Mouse (Mus musculus) stomach, embryonic 16.5 days (tissue): ENCODE measurements at regions not wholly inside any gene's neighbourhood (a gene's known extent, or its start where the extent isn't known, plus 50 kb on each side); places are given as distances from the start of the nearest gene placed in this dataset.

Experiments used
- ATAC-seq: fragments of 200-750 bp; cut with Nextera tagmentation; 2 replicates; pipeline ENCODE4 v1.8.0; 2017; ENCODE audit warnings: moderate number of reproducible peaks, moderate TSS enrichment; ENCODE audit not compliant: insufficient read depth, low FRiP score
- H3K27ac ChIP-seq: fragments of 300-500 bp; sonication (generic); 2 replicates; pipeline ENCODE4 v1.5.1; 2014; ENCODE audit warnings: low read length
- H3K27me3 ChIP-seq: fragments of 300-500 bp; sonication (generic); 2 replicates; pipeline ENCODE4 v1.6.1; 2014; ENCODE audit warnings: low read length, control low read depth, mixed read lengths; ENCODE audit not compliant: control insufficient read depth, insufficient read depth
- H3K36me3 ChIP-seq: fragments of 300-500 bp; sonication (generic); 2 replicates; pipeline ENCODE4 v1.6.1; 2014; ENCODE audit warnings: low read length; ENCODE audit not compliant: control insufficient read depth, insufficient read depth
- H3K4me1 ChIP-seq: fragments of 300-500 bp; sonication (generic); 2 replicates; pipeline ENCODE4 v1.6.1; 2014; ENCODE audit warnings: low read length, control low read depth, mixed read lengths; ENCODE audit not compliant: control insufficient read depth, insufficient read depth
- H3K4me2 ChIP-seq: fragments of 300-500 bp; sonication (generic); 2 replicates; pipeline ENCODE4 v1.6.1; 2014; ENCODE audit warnings: low read depth, low read length, mixed read lengths
- H3K4me3 ChIP-seq: fragments of 300-500 bp; sonication (generic); replicated peaks from 2 replicates; pipeline ENCODE4 v1.5.1; 2014; ENCODE audit warnings: mild to moderate bottlenecking, low read length
- H3K9ac ChIP-seq: fragments of 300-500 bp; sonication (generic); 2 replicates; pipeline ENCODE4 v1.6.1; 2014; ENCODE audit warnings: low read length
- H3K9me3 ChIP-seq: fragments of 300-500 bp; sonication (generic); replicated peaks from 2 replicates; pipeline ENCODE4 v1.6.1; 2016; ENCODE audit warnings: low read length, control low read depth; ENCODE audit not compliant: control insufficient read depth
- WGBS: fragments of 180-500 bp; shearing (Covaris S2); extraction: QIAGEN DNeasy Blood & Tissue Kit; methylation state at CpG from one replicate; pipeline ENCODE4 v1.1.7; 2014; 5-methylcytosine and 5-hydroxymethylcytosine counted together

DNA sequence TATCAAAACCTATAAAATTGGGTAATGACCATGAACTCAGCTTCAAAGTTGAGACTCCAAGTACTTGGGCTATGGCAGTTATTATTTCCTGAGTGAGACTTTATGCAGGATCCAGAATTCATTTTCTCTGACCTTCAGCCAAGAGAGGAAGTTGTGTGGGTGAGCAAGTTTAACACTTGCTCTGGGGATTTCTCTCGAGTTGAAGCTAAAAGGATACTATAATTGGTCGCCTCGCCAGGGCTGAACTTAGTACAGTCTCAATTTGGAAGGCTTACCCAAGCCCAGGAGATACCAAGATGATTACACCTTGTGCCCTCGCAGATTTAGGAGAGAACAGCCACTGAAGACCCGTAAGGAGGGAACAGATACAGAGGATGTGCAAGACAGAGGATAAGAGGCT lies 570.4 kb upstream of the Atp2b1 start:
- H3K9ac ChIP-seq: no peak overlapping the region
- no peaks in the 10 kb centered on the region for H3K36me3 ChIP-seq
- H3K27ac ChIP-seq: no peak overlapping the region
- H3K9me3 ChIP-seq: no peaks in the 10 kb centered on the region
- WGBS: 77% methylated on average over 5 of the region's 5 CpGs
- ATAC-seq: no peak
- H3K27me3 ChIP-seq: no peaks in the 10 kb centered on the region
- no peak overlapping the region for H3K4me3 ChIP-seq
- H3K4me1 ChIP-seq: no peaks in the 10 kb centered on the region
- no peak overlapping the region for H3K4me2 ChIP-seq

GRCm38 (mm10) chr10:98349466-98349865 lies 564.7 kb upstream of the Atp2b1 start:
- no peak overlapping the region for H3K9ac ChIP-seq
- no peaks in the 10 kb centered on the region for H3K36me3 ChIP-seq
- H3K4me1 ChIP-seq: no peaks in the 10 kb centered on the region
- WGBS: 43% methylated on average over 5 of the region's 5 CpGs
- H3K9me3 ChIP-seq: no peaks in the 10 kb centered on the region
- ATAC-seq: peak; percentile 50; the same call in 1 of the 2 replicates
- no peak overlapping the region for H3K4me3 ChIP-seq
- no peaks in the 10 kb centered on the region for H3K27me3 ChIP-seq
- H3K4me2 ChIP-seq: no peak overlapping the region
- peak overlapping the region; percentile 50 for H3K27ac ChIP-seq

DNA sequence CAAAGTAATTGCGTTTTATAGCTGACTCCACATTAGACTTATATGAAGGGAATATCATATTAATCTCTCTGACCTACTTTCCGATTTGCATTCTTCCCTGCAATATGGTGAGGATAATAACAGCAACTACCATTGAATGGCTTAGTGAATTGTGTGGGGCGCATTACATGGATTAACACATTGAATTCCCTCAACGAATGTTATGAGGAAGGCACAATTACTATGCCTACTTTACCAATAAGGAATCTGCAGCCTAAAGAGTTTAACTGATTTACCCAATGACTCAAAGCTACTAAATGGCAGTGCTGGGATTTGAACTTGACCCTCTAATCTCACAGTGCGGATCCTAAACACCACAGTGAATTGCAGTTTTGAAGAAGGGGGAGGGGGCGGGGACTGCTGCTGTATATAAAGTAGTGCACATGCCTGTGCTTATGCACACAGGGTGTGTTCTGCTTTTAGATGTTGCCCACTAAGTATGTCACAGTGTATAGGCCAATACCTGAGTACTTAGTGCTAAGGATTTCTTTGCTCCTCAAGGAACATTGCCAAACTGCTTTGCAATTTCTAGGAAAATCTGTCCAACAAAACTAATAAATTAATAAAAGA lies 563.8 kb upstream of the Atp2b1 start:
- H3K9ac ChIP-seq: no peak overlapping the region
- no peaks in the 10 kb centered on the region for H3K36me3 ChIP-seq
- H3K4me2 ChIP-seq: no peak overlapping the region
- no peaks in the 10 kb centered on the region for H3K27me3 ChIP-seq
- H3K27ac ChIP-seq: no peak overlapping the region
- H3K9me3 ChIP-seq: no peaks in the 10 kb centered on the region
- no peak for ATAC-seq
- no peaks in the 10 kb centered on the region for H3K4me1 ChIP-seq
- no peak overlapping the region for H3K4me3 ChIP-seq
- 88% methylated on average over 6 of the region's 6 CpGs for whole genome bisulfite sequencing

DNA sequence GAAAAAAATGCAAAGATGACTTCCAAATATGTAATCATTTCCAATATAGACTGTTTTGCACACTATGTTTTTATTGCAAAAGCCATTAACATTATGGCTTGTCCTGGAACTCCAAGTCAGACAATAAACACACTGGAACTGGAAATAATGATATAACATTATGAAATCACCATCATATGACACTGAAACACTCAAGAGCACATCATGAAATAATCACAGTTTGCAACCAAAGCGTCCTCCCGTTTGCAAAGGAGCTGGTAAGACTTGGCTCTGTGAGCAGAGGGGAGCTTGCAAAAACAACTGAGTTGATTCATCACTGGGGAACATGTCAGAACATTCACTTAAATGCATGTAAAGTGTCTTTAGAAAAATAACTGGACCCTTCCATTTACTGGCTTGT lies 562.1 kb upstream of the Atp2b1 start:
- no peak overlapping the region for H3K9ac ChIP-seq
- no peaks in the 10 kb centered on the region for H3K36me3 ChIP-seq
- WGBS: 64% methylated on average over 2 of the region's 2 CpGs
- H3K27ac ChIP-seq: no peak overlapping the region
- ATAC-seq: no peak
- no peak overlapping the region for H3K4me2 ChIP-seq
- no peak overlapping the region for H3K4me3 ChIP-seq
- H3K27me3 ChIP-seq: no peaks in the 10 kb centered on the region
- H3K9me3 ChIP-seq: no peaks in the 10 kb centered on the region
- no peaks in the 10 kb centered on the region for H3K4me1 ChIP-seq

DNA sequence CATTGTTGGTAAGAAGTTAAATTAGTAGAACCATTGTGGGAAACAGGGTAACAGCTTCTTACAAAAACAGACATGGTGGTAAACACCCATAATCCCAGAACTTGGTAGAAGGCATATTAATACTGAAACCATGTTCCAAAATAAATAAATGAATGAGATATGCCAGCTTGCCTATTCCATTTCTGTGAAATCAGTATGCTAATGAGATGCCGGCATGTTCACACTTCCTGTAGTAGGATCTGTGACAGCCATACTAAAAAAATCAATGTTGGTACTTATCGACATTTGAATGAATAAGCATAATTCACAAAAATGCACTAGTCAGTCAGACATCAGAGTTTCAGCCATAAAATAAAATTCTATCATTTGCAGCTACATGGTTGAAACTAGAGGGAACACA lies 559.7 kb upstream of the Atp2b1 start:
- Histone ChIP-seq H3K4me3 (no peak overlapping the region), H3K36me3 (no peaks in the 10 kb centered on the region), H3K9ac (no peak overlapping the region), H3K27me3 (no peaks in the 10 kb centered on the region), H3K4me2 (no peak overlapping the region), H3K4me1 (no peaks in the 10 kb centered on the region), H3K9me3 (no peaks in the 10 kb centered on the region), H3K27ac (no peak overlapping the region)
- 90% methylated on average over 2 of the region's 2 CpGs for WGBS
- no peak for ATAC-seq

DNA sequence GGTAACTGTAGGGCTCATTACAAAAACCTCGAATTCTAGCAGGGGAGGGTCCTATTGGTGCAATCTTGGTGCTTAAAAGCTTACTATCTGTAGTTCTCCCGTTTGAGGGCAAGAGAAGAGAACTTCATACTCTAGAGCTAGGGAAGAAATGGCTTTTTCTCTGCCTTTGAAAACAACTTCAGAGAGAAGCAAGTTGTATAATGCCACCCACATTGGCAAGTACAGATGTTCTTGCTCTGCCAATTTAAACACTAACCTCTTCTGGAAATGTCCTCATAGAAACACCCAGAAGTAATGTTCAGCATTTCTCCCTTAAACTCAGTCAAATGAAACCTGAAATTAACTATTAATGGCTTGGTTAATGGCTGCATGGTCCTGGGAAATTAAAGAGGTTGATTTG lies 549.6 kb upstream of the Atp2b1 start:
- Histone ChIP-seq H3K4me1 (no peaks in the 10 kb centered on the region), H3K9ac (no peak overlapping the region), H3K27ac (no peak overlapping the region), H3K36me3 (no peaks in the 10 kb centered on the region), H3K4me3 (no peak overlapping the region), H3K4me2 (no peak overlapping the region), H3K27me3 (no peaks in the 10 kb centered on the region), H3K9me3 (no peaks in the 10 kb centered on the region)
- ATAC-seq: no peak
- WGBS: 75% methylated on average over 2 of the region's 2 CpGs

DNA sequence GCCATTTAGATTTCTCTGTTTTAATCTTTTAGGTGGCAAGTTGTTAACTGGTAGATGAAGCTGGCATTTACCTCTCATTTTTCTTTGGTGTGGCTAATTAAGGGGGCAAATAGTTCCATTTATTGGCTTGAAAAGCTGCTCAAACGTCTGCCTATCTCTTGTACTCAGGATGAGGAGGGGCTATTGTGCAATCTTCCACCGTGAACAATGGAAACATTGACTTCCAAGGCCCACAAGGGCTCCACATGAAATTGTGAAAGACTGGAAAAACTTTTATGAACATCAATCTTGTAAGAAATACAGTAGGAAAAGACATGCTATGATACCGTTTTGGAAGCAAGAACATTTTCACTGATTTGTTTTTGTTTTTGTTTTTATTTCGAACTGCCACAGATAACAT lies 541.6 kb upstream of the Atp2b1 start:
- Histone ChIP-seq H3K27me3 (no peaks in the 10 kb centered on the region), H3K4me2 (no peak overlapping the region), H3K9ac (no peak overlapping the region), H3K4me3 (no peak overlapping the region), H3K4me1 (no peaks in the 10 kb centered on the region), H3K9me3 (no peaks in the 10 kb centered on the region), H3K36me3 (no peaks in the 10 kb centered on the region), H3K27ac (no peak overlapping the region)
- 63% methylated on average over 4 of the region's 4 CpGs for WGBS
- ATAC-seq: no peak

GRCm38 (mm10) chr10:98373314-98373713 lies 540.9 kb upstream of the Atp2b1 start:
- Histone ChIP-seq H3K27me3 (no peaks in the 10 kb centered on the region), H3K4me1 (no peaks in the 10 kb centered on the region), H3K36me3 (no peaks in the 10 kb centered on the region), H3K4me3 (no peak overlapping the region), H3K4me2 (no peak overlapping the region), H3K9me3 (no peaks in the 10 kb centered on the region), H3K27ac (no peak overlapping the region), H3K9ac (no peak overlapping the region)
- ATAC-seq: no peak
- WGBS: 74% methylated on average over 3 of the region's 3 CpGs

DNA sequence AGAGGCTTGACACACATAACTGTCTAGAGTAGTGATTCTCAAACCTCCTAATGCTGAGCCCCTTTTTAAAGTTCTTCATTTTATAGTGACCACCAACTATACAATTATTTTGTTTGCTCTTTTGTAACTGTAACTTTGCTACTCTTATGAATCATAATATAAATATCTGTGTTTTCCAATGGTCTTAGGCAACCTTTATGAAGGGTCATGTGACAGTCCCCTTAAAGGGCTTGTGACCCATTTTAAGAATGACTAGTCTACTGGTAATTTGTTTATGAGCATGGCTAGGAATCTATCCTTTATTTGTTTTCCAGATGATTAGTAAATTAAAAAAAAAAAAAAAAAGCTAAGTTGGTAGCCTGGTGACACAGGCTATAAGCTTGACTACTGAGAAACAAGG lies 539.5 kb upstream of the Atp2b1 start:
- no peaks in the 10 kb centered on the region for H3K9me3 ChIP-seq

GRCm38 (mm10) chr10:98388543-98388942 lies 525.7 kb upstream of the Atp2b1 start:
- Histone ChIP-seq H3K9ac (no peak overlapping the region), H3K4me3 (no peak overlapping the region), H3K27me3 (no peaks in the 10 kb centered on the region), H3K4me1 (no peaks in the 10 kb centered on the region), H3K4me2 (no peak overlapping the region), H3K27ac (no peak overlapping the region), H3K36me3 (no peaks in the 10 kb centered on the region), H3K9me3 (no peaks in the 10 kb centered on the region)
- ATAC-seq: no peak

More for the DNA sequence above, 539.5 kb upstream of the Atp2b1 start:
- Histone ChIP-seq H3K27ac (no peak overlapping the region), H3K4me1 (no peaks in the 10 kb centered on the region), H3K4me2 (no peak overlapping the region), H3K36me3 (no peaks in the 10 kb centered on the region), H3K4me3 (no peak overlapping the region), H3K9ac (no peak overlapping the region), H3K27me3 (no peaks in the 10 kb centered on the region)
- ATAC-seq: no peak
